Mouse (Mus musculus): Measurements from ENCODE around the gene Kcnj5. TPM values are rescaled to one million over a fixed set of nuclear protein-coding genes. Genes with fewer than 3 reads are reported as not detected.

Kcnj5 gene
- under 1 TPM; 0.53 to 0.62 TPM for total RNA-seq (2021)

GRCm38 (mm10) chr9:32344051-32344450 is at the start of gene Kcnj5:
Gene Kcnj5, minus strand, starts transcription at chr9:32344350.
- intact Hi-C loops (cut with DNase I), result loop anchor here (10.0 kb wide), 1 partner anchor 789 kb away; no protein-coding TSS in a partner anchor
- DNase-seq (ENCODE audit: low spot score in 2 of 2), result no peak

GRCm38 (mm10) chr9:32392716-32393115 is 48.6 kb upstream of the Kcnj5 start:
- no peak for DNase-seq (ENCODE audit: low spot score in 2 of 2)
- intact Hi-C loops (cut with DNase I), result no loop called here

- DNase-seq (ENCODE audit: low spot score in 2 of 2), result peak; percentile 54 to 90
- intact Hi-C loops (cut with DNase I), result no loop called here
These were observed 47.6 kb upstream of the Kcnj5 start for GRCm38 (mm10) chr9:32391701-32392100.

- intact Hi-C loops (cut with DNase I), result no loop called here
- DNase-seq (ENCODE audit: low spot score in 2 of 2), result no peak
These were observed 46.9 kb upstream of the Kcnj5 start for GRCm38 (mm10) chr9:32391092-32391491.

- no peak for DNase-seq (ENCODE audit: low spot score in 2 of 2)
- intact Hi-C loops (cut with DNase I), result no loop called here
These were observed 44.0 kb upstream of the Kcnj5 start for GRCm38 (mm10) chr9:32388120-32388519.

GRCm38 (mm10) chr9:32384906-32385305 is 40.8 kb upstream of the Kcnj5 start:
- intact Hi-C loops (cut with DNase I), result no loop called here
- DNase-seq (ENCODE audit: low spot score in 2 of 2), result no peak

GRCm38 (mm10) chr9:32376863-32377590 is 32.9 kb upstream of the Kcnj5 start:
- intact Hi-C loops (cut with DNase I), result no loop called here
- DNase-seq (ENCODE audit: low spot score in 2 of 2), result no peak

GRCm38 (mm10) chr9:32376031-32376430 is 31.9 kb upstream of the Kcnj5 start:
- no peak for DNase-seq (ENCODE audit: low spot score in 2 of 2)
- intact Hi-C loops (cut with DNase I), result no loop called here

DNA sequence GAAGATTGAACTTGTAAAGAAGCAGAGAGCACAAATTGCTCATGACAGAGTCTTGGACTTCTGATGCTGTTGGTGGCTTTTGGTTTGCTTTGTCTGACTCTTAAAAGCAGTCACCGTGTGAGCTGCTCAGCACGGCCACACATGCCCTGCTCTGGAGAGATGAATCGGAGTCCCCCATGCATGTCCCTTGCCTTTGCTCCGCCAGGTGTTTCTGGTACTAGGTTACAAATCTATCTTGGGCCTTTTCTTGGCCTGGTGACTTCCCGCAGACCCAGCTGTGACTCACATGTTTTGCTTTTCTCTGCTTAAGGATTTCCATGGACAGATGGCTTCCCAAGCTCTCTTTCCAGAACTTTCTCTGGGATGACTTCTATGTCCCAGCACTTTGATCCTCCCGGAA is 29.5 kb upstream of the Kcnj5 start:
- DNase-seq (ENCODE audit: low spot score in 2 of 2), result no peak
- intact Hi-C loops (cut with DNase I), result no loop called here

GRCm38 (mm10) chr9:32372202-32372601 is 28.1 kb upstream of the Kcnj5 start, which contains the start of gene Kcnj1:
Gene Kcnj1, plus strand, starts transcription at chr9:32372493.
- intact Hi-C loops (cut with DNase I), result no loop called here
- no peak for DNase-seq (ENCODE audit: low spot score in 2 of 2)

DNA sequence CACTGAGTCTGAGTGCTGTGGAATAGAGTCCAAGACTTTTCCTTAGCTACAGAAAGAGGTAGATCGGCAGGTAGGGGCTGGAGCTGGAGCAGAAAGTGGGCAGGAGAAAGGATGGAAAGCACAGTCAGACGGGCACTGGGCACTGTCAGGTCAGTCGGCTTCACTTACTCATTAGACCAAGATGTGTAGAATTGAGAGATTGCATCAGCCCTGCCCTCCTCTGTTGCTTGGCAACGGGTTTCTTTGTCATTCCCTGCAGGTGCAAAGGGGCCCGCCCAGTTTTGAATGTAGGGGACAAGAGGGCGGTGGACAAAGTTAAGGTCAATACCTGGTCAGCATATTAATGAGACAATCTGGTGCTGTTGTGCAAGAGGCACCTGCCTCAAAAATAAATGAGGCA is 25.2 kb upstream of the Kcnj5 start:
- DNase-seq (ENCODE audit: low spot score in 2 of 2), result no peak
- intact Hi-C loops (cut with DNase I), result no loop called here

DNA sequence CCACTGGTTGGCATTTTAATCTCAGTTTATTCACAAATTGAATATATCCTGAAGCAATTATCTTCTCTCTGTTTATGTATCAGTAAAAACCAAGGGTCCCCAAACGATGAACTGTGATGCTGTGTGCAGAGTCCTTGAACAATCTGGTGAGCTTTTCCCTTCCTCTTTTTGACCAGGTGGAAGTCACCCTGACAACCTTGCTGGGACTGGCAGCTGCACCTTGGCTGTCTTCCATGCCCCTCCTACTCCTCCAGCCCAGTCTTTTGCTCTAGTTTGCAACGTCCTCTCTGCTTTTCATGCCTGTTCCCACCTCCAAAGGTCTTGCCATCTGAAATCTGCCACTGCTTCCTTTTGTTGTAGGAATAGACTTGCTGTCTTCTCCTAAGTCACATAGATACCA is 24.7 kb upstream of the Kcnj5 start:
- intact Hi-C loops (cut with DNase I), result no loop called here
- DNase-seq (ENCODE audit: low spot score in 2 of 2), result no peak

GRCm38 (mm10) chr9:32360770-32361169 is 16.6 kb upstream of the Kcnj5 start:
- intact Hi-C loops (cut with DNase I), result no loop called here
- no peak for DNase-seq (ENCODE audit: low spot score in 2 of 2)

GRCm38 (mm10) chr9:32350332-32350731 is 6.2 kb upstream of the Kcnj5 start:
- intact Hi-C loops (cut with DNase I), result loop anchor here (1.0 to 5.0 kb wide), 3 partner anchors 78 to 744 kb away; no protein-coding TSS in a partner anchor
- peak; percentile 76 to 81 for DNase-seq (ENCODE audit: low spot score in 2 of 2)

- intact Hi-C loops (cut with DNase I), result loop anchor here (10.0 kb wide), 1 partner anchor 795 kb away; no protein-coding TSS in a partner anchor
- no peak for DNase-seq (ENCODE audit: low spot score in 2 of 2)
These were observed 5.2 kb upstream of the Kcnj5 start for GRCm38 (mm10) chr9:32349344-32349743.

GRCm38 (mm10) chr9:32348096-32348495 is 3.9 kb upstream of the Kcnj5 start:
- intact Hi-C loops (cut with DNase I), result loop anchor here (10.0 kb wide), 1 partner anchor 793 kb away; no protein-coding TSS in a partner anchor
- no peak for DNase-seq (ENCODE audit: low spot score in 2 of 2)

- intact Hi-C loops (cut with DNase I), result loop anchor here (10.0 kb wide), 1 partner anchor 790 kb away; no protein-coding TSS in a partner anchor
- peak; percentile 10 to 38 for DNase-seq (ENCODE audit: low spot score in 2 of 2)
These were observed 339 bp upstream of the Kcnj5 start for GRCm38 (mm10) chr9:32344489-32344888.

DNA sequence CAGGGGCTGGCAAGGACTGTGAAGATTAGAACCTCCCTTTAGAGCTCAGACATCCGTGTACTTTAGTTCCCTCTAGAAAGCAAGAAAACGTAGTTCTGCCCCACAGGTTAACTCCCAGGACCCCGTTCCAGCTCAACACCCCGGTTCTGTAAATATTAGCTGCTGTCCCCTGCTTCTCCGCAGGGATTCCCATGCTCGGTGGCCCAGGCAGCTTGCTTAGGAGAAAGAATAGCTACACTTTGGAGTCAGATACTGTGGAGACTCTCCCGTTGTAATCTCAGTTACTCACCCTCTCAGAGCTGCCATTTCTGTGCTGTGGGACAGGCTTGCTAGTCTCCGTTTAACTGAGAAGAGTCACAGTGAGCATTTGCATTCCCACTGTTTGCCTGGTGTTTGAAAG is 1.2 kb downstream of the Kcnj5 start:
- intact Hi-C loops (cut with DNase I), result loop anchor here (10.0 kb wide), 1 partner anchor 788 kb away; no protein-coding TSS in a partner anchor
- DNase-seq (ENCODE audit: low spot score in 2 of 2), result no peak

GRCm38 (mm10) chr9:32340831-32341230 is 3.3 kb downstream of the Kcnj5 start:
- DNase-seq (ENCODE audit: low spot score in 2 of 2), result no peak
- intact Hi-C loops (cut with DNase I), result loop anchor here (10.0 kb wide), 1 partner anchor 786 kb away; no protein-coding TSS in a partner anchor

- intact Hi-C loops (cut with DNase I), result no loop called here
These were observed 8.6 kb downstream of the Kcnj5 start for GRCm38 (mm10) chr9:32335389-32336150.

GRCm38 (mm10) chr9:32331162-32331561 is 13.0 kb downstream of the Kcnj5 start:
- DNase-seq (ENCODE audit: low spot score in 2 of 2), result no peak
- intact Hi-C loops (cut with DNase I), result no loop called here

More at GRCm38 (mm10) chr9:32335389-32336150, 8.6 kb downstream of the Kcnj5 start:
- DNase-seq (ENCODE audit: low spot score in 2 of 2), result no peak
